Mouse (Mus musculus) lung, adult 2 months (tissue): Measurements from ENCODE around the gene Maip1.

Experiments
- CTCF ChIP-seq: fragments of 200-500 bp; IDR thresholded peaks from 2 replicates; pipeline ENCODE4 v1.5.1; 2011; ENCODE audit warnings: mild to moderate bottlenecking, low read length, control low read depth; ENCODE audit not compliant: insufficient read depth
- POLR2A ChIP-seq: fragments of 200-500 bp; IDR thresholded peaks from 2 replicates; pipeline ENCODE4 v1.6.1; 2011; ENCODE audit warnings: low read depth, mild to moderate bottlenecking, control low read depth, low read length, borderline replicate concordance; ENCODE audit errors: extremely low read depth

DNA sequence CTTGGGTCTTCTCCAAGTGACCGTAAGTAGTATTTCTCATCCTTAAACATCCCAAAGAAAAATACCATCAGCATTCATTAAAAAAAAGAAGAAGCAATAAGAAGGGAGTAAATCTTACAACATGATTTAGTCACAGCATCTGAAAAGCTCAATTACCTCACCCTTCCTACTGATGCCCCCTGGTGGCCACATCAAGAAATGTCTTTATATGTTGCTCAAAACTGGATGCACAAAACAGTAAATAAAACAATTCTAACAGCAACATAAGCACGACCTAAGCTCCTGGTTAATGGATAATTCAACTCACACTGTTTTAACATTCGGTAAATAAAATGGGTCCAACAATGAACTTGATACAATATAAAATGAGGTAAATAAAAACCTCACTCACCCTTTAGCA is 12.1 kb upstream of the Maip1 start:
- no peak for TF ChIP-seq CTCF
- TF ChIP-seq POLR2A = no peak
